Mouse (Mus musculus): ENCODE measurements around the gene Ephb4. TPM values are rescaled to one million over a fixed set of nuclear protein-coding genes. Genes with fewer than 3 reads are reported as not detected.

Gene Ephb4
- polyA plus RNA-seq, 1 experiment from 2014 or later = 54.9 TPM

DNA sequence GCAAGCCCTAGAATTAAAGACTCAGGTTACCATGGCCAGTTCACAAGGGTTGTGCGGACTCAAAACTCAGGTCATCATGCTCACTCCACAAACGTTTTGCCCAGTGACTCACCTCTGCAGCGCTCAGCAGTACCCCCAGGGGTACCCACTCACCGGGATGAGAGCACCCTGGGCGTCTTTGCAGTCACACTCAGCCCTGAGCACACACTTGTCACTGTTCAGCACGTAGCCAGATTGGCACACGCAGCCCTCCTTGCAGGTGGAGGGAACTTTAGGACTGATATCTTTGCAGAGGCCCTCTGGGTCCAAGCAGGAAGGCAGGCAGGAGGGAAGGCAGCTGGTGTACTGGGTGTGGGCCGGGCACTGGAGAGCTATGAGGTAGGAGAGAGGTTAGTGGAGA lies 61.3 kb downstream of the Ephb4 start:
- 67% methylated on average over 8 of the region's 8 CpGs for WGBS
- H3K4me3 ChIP-seq (replicated peaks) = no peak overlapping the region
- H3K36me3 ChIP-seq = no peaks in the 10 kb centered on the region
- H3K9ac ChIP-seq = no peak overlapping the region
- no peaks in the 10 kb centered on the region for H3K27me3 ChIP-seq
- H3K9me3 ChIP-seq (replicated peaks) = no peaks in the 10 kb centered on the region
- no peak overlapping the region for H3K4me2 ChIP-seq
- ATAC-seq (replicated peaks; ENCODE audit: low FRiP score) = no peak
- peaks cover 7% of the 10 kb centered on the region; the same call in 1 of the 2 replicates for H3K4me1 ChIP-seq
- no peak overlapping the region for H3K27ac ChIP-seq

DNA sequence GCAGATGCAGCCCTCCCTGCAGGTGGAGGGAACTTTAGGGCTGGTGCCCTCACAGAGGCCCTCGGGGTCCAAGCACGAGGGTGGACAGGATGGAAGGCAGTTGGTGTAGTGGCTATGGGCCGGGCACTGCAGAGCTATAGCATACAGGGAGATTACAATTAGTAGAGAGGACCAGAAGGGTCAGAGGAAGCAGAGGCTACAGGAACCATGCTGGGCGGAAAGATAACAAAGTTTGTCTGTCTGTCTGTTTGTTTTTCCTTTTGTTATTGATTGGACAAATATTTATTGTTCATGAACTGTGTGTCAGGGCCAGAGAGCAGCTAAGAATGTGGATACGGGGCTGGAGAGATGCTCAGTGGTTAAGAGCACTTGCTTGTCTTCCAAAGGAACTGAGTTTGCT lies 64.3 kb downstream of the Ephb4 start:
- H3K36me3 ChIP-seq = no peaks in the 10 kb centered on the region
- no peak overlapping the region for H3K9ac ChIP-seq
- H3K27ac ChIP-seq = no peak overlapping the region
- 47% methylated on average over 5 of the region's 5 CpGs for WGBS
- H3K9me3 ChIP-seq (replicated peaks) = no peaks in the 10 kb centered on the region
- no peak overlapping the region for H3K4me2 ChIP-seq
- ATAC-seq (replicated peaks; ENCODE audit: low FRiP score) = no peak
- H3K27me3 ChIP-seq = no peaks in the 10 kb centered on the region
- H3K4me1 ChIP-seq = peaks cover 7% of the 10 kb centered on the region
- no peak overlapping the region for H3K4me3 ChIP-seq (replicated peaks)

DNA sequence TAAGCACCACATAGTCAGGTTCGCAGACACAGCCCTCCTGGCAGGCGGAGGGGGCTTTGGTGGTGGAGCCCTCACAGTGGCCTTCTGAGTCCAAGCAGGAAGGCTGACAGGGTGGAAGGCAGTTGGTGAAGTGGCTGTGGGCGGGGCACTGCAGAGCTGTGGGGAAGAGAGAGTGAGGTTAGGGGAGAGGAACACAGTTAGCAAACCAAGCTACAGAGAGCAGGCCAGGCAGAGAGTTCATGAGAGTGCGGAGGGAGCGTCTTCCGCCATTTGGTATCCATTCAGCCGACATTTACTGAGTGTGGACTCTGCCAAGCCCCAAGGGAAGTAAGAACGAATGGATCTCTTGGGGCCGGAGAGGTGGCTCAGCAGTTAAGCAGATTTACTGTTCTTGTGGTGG lies 69.2 kb downstream of the Ephb4 start:
- ATAC-seq (replicated peaks; ENCODE audit: low FRiP score) = no peak; the same call in 1 of the 2 replicates
- H3K27ac ChIP-seq = no peak overlapping the region
- 51% methylated on average over 9 of the region's 9 CpGs for WGBS

DNA sequence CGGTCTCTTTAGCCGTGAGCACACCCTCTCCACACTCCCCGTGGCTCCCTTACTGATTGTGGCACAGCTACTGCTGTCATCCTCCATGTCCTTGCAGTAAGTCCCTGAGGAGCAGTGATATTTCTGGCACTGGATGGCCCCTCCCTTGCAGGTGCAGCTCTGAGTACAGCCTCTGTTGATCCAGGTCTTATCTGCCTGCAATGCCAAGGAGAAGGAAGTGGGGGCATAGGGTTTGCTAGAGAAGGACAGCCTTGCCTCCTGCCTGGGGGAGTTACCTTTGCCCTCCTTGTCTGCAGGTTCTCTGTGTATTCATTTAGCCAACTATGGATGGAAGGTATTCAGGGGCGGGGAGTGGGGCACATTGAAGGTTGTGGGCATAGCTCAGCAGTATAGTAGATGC lies 69.9 kb downstream of the Ephb4 start:
- Histone ChIP-seq H3K4me2 (no peak overlapping the region), H3K27ac (no peak overlapping the region), H3K4me1 (peaks cover 11% of the 10 kb centered on the region), H3K4me3 (replicated peaks) (no peak overlapping the region), H3K36me3 (no peaks in the 10 kb centered on the region), H3K9me3 (replicated peaks) (no peaks in the 10 kb centered on the region), H3K27me3 (no peaks in the 10 kb centered on the region), H3K9ac (no peak overlapping the region)
- ATAC-seq (replicated peaks; ENCODE audit: low FRiP score) = no peak
- WGBS = 81% methylated on average over 4 of the region's 4 CpGs

More for the DNA sequence above, 69.2 kb downstream of the Ephb4 start:
- peaks cover 11% of the 10 kb centered on the region for H3K4me1 ChIP-seq
- no peak overlapping the region for H3K9ac ChIP-seq
- no peak overlapping the region for H3K4me3 ChIP-seq (replicated peaks)
- no peaks in the 10 kb centered on the region for H3K36me3 ChIP-seq
- H3K4me2 ChIP-seq = no peak overlapping the region
- no peaks in the 10 kb centered on the region for H3K27me3 ChIP-seq
- no peaks in the 10 kb centered on the region for H3K9me3 ChIP-seq (replicated peaks)

DNA sequence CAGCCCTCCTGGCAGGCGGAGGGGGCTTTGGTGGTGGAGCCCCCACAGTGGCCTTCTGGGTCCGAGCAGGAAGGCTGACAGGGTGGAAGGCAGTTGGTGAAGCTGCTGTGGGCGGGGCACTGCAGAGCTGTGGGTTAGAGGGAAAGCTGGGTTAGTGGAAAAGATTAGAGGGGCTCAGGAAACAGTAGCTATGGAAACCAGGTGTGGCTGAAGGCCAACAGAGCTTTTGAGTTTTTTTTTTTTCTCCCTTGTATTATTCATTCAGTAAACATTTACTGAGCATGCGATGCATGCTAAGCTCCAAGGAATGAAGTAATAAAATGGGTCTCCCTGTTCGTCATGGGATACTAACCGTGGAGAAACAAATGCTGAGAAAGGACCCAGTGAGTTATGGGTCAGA lies 75.7 kb downstream of the Ephb4 start:
- no peaks in the 10 kb centered on the region for H3K36me3 ChIP-seq
- no peak overlapping the region for H3K27ac ChIP-seq
- ATAC-seq (replicated peaks; ENCODE audit: low FRiP score) = no peak
- H3K9me3 ChIP-seq (replicated peaks) = no peaks in the 10 kb centered on the region
- 54% methylated on average over 6 of the region's 6 CpGs for WGBS
- no peak overlapping the region for H3K4me2 ChIP-seq
- H3K4me1 ChIP-seq = 0 out of 2 replicates have a peak, but pooled peaks cover 7% of the 10 kb centered on the region
- no peaks in the 10 kb centered on the region for H3K27me3 ChIP-seq
- H3K9ac ChIP-seq = no peak overlapping the region
- no peak overlapping the region for H3K4me3 ChIP-seq (replicated peaks)

Other genes starting within 250 kb of the Ephb4 start
- 7.9 and 9.0 TPM in 2 replicates for gene Trim56, start 233.9 kb upstream of the Ephb4 start, polyA plus RNA-seq (2015; fragmentation: Nextera tagmentation; extraction: Ambion mirVana)
- gene Muc3, start 200.8 kb upstream of the Ephb4 start, polyA plus RNA-seq (2015; fragmentation: Nextera tagmentation; extraction: Ambion mirVana) = 0.09 TPM in 1 of 2 replicates, not detected in the other
- gene Muc3a, start 137.7 kb upstream of the Ephb4 start, polyA plus RNA-seq (2015; fragmentation: Nextera tagmentation; extraction: Ambion mirVana) = 0.33 and 0.34 TPM in 2 replicates
- gene Ache, start 62.6 kb upstream of the Ephb4 start, polyA plus RNA-seq (2015; fragmentation: Nextera tagmentation; extraction: Ambion mirVana) = 2.7 and 3.6 TPM in 2 replicates
- gene Ufsp1, start 55.5 kb upstream of the Ephb4 start, polyA plus RNA-seq (2015; fragmentation: Nextera tagmentation; extraction: Ambion mirVana) = 5.9 and 7.3 TPM in 2 replicates
- 141 and 158 TPM in 2 replicates for gene Srrt, start 42.4 kb upstream of the Ephb4 start, polyA plus RNA-seq (2015; fragmentation: Nextera tagmentation; extraction: Ambion mirVana)
- gene Trip6, start 35.7 kb upstream of the Ephb4 start, polyA plus RNA-seq (2015; fragmentation: Nextera tagmentation; extraction: Ambion mirVana) = 77.9 and 87.5 TPM in 2 replicates
- gene Slc12a9, start 16.5 kb upstream of the Ephb4 start, polyA plus RNA-seq (2015; fragmentation: Nextera tagmentation; extraction: Ambion mirVana) = 14.2 and 16.0 TPM in 2 replicates
- 0.06 and 0.09 TPM in 2 replicates for gene Zan, start 127.0 kb downstream of the Ephb4 start, polyA plus RNA-seq (2015; fragmentation: Nextera tagmentation; extraction: Ambion mirVana)
- gene Pop7, start 152.4 kb downstream of the Ephb4 start, polyA plus RNA-seq (2015; fragmentation: Nextera tagmentation; extraction: Ambion mirVana) = 55.9 and 57.7 TPM in 2 replicates
- gene Gigyf1, start 168.4 kb downstream of the Ephb4 start, polyA plus RNA-seq (2015; fragmentation: Nextera tagmentation; extraction: Ambion mirVana) = 13.2 and 14.7 TPM in 2 replicates
- 0.45 TPM in 1 of 2 replicates, not detected in the other for gene Epo, start 183.1 kb downstream of the Ephb4 start, polyA plus RNA-seq (2015; fragmentation: Nextera tagmentation; extraction: Ambion mirVana)
- gene Gnb2, start 183.4 kb downstream of the Ephb4 start, polyA plus RNA-seq (2015; fragmentation: Nextera tagmentation; extraction: Ambion mirVana) = 337 and 348 TPM in 2 replicates
- 0.40 and 1.8 TPM in 2 replicates for gene Actl6b, start 203.4 kb downstream of the Ephb4 start, polyA plus RNA-seq (2015; fragmentation: Nextera tagmentation; extraction: Ambion mirVana)
- 0.42 and 0.99 TPM in 2 replicates for gene Tfr2, start 219.7 kb downstream of the Ephb4 start, polyA plus RNA-seq (2015; fragmentation: Nextera tagmentation; extraction: Ambion mirVana)